Mouse (Mus musculus): ENCODE results near the gene Vgf. TPM values are rescaled to one million over a fixed set of nuclear protein-coding genes. Genes with fewer than 3 reads are reported as not detected.

Gene Vgf
- total RNA-seq, 2 experiments from 2014 or later: not detected

DNA sequence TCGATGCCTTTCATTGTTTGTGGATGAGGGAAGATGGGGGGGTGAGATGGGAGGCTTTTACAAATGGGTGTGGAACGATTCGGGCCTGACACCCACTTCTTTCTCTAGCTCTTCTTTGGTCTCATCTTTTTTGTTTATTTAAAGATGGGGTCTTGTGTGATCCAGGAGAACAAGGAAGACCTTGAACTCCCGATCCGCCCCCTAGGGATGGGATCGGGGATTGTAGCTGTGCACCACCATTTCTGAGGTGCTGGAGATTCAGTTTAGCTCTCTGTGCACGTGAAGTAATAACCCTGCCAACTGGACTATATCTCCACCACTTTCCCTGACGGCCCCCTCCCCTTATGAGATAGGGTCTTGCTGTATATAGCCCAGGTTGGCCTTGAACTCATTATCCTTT lies 39.7 kb downstream of the Vgf start:
- intact Hi-C loops (cut with DNase I): no loop called here
- no peak for DNase-seq

DNA sequence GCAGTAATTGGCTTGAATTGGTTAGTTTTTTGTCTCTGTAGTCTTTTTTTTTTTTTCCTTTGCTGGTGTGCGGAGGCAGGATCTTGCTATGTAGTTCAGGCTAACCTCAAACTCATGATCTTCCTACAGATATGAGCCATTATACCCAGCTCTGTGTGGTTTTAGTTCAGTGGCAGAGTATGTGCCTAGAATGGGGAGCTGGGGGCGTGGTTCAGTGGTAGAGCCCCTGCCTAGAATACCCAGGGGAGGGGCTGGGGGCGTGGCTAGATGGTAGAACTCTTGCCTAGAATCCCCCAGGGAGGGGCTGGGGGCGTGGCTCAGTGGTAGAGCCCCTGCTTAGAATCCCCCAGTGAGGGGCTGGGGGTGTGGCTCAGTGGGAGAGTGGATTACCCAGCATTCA lies 42.5 kb downstream of the Vgf start:
- DNase-seq: no peak
- intact Hi-C loops (cut with DNase I): no loop called here

DNA sequence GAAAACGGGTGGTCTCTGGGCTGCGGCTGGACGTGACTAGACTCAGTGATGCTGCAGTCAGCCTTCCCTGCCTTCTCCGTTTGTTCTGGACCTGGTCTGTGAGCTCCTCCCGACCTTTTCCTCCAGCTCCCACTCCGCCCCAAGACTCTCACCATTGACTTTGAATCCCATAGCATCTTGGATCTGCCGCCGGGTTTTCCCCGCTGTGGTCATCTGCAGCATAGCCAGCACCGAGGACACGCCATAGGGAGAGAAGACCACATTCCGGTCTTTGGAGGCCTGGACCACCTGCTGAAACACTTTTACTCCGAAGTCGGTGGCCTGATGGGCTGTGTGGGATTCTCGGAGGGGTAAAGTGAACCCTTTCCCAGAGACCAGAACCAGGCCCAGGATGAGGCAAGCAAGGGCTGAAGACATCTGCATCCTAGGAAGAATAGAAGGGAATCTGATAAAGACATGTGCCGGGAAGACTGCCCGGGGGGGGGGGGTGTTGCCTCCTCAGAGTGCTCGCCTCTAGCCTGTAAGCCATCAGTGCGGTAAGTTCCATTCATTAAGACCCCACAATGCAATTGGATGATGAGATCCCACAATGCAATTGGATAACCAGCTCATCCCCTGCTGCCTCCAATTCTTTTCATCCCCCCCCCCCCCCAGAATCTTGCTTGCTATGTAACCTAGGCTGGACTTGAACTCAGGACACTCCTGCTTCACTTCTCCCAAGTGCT lies 44.9 kb downstream of the Vgf start:
- intact Hi-C loops (cut with DNase I): no loop called here
- DNase-seq: no peak

DNA sequence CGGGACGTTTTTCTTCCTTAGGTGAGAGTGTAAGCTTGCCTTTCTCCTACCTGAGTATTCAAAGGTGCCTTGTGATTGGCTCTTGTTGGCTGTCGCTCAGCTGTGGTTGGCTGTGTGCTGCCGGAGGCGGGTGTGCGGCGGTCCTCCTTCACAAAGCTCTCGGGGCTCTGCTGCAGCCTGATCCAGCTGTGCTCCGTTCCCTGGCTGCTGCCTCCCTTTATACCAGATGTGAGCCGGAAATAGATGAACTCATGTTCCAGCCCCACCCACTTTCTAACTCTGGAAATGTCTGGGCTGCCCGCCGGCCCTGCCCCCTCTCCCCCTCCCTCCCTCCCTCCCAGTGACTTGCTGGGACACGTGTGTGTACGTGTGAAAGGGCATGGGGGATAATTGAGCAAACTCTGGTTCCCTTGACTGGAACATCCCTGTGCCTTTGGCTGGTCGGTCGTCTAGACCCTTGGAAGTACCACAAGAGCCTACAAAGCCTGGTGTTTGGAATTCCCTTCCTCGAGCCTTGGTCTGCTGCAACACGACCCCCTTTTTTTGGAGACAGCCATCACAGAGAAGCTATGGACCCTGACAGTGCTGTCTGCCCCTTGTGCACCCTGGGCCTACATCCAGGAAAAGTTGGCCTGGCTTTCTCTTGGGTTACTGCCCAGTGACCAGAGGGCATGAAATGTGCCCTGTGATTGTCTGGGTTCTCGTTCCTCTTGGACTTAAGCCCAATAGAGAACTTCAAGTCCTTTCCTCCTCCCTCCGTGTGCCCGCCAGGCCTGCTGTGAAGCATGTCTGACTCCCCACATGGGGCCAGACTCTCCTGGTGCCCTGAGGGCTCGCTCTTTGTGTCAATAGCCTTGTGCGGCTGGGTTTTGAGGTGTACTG lies 46.1 kb downstream of the Vgf start, which contains the start of gene Serpine1:
Serpine1 (minus strand) TSS at position 190 of the 882 bp plus-strand sequence.
- intact Hi-C loops (cut with DNase I): no loop called here

DNA sequence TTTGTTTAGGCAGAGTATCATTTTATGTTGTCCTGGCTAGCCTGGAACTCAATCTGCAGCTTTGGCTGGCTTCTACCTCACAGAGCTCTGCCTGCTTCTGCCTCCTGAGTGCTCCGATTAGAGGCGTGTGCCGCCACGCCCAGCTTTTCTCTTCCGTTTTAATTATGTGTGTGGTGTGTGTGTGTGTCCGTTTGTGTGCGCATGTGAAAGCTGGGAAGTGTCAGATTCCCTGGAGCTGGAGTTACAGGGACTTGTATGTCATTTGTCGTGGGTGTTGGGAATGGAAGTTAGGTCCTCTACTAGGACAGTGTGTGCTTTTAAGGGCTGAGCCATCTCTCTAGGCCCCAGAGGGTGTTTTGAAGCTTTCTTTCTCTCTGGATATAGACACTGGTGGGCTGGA lies 46.9 kb downstream of the Vgf start:
- peak in 1 of 2 experiments; percentile 22 for DNase-seq
- intact Hi-C loops (cut with DNase I): no loop called here

More for the DNA sequence above, 46.1 kb downstream of the Vgf start, which contains the start of gene Serpine1:
- peak; percentile 94 to 95 for DNase-seq

DNA sequence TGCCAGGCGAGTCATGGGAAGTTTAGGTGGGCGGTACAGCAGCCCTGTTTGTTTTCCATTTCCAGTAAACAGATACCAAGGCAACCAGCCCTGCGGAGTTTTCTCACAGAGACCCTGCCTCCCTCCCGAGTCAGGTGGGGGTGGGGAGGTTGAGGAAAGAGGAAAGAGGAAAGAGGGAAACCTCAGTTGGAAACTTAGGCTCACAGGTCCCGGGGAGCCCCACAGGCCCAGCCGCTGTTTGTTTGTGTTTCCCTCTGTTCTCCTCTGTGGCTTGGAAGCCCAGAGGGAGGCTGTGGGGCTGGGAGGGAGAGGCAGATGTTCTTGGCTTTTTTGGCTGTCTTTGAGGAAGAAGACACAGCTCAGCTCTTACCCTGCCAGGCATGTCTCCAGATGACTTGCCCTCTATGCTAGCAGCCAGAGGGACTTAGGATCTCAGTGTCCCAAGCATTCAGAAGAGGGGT lies 48.0 kb downstream of the Vgf start:
- DNase-seq: peak; percentile 43 to 47
- intact Hi-C loops (cut with DNase I): no loop called here

DNA sequence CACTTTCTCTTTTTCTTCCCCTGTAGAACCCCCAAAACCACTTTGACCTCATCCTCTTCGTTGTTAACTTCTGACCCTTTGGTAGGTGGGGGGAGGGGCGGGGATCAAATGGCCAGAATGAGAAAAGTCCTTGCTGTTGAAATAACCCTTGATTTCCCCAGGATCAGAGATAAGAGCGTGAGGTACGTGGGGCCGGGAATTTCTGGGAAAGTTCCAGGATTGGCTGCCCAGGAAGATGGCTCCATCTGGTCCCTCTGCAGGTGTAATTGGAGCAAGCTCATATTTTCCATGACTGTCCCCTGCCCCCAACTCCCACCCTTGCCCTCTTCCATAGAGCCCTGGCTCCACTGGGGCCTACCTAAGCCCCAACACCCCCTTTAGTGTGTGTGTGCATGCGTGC lies 49.5 kb downstream of the Vgf start:
- DNase-seq: no peak
- intact Hi-C loops (cut with DNase I): no loop called here

DNA sequence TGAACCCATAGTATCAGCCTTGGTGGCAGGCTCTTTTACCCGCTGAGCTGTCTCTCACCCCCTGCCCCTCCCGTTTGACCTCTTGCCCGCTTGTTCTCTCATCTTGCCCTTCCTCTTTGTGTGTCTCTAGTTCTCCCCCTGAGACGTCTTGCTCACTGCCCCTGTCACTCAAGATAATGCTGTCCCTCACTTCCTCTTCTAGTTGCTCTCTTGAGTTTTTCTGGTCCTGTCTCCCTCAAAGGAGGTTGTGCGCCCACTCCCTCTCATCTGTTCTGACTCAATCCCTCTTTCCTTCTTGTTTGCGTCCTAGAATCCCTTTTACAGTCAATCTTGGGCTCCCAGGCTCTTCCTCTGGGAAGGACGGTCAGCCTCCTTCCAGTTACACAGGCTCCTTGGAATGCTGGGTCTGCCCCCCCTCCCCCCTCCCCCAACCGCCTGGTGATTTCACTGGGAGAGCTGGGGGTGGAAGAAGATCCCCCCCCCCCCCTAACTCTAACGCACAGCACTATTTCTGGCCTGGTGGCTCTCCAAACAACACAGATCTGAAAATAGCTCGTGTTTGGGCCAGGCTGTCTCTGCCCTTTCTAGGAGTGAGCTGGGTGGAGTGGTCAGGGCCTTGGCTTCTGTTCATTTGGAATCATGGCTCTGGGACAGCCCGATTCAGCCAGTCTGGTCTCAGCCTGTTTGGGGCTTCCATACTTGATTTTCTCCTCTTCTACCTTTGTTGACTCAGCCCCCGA lies 50.2 kb downstream of the Vgf start:
- intact Hi-C loops (cut with DNase I): no loop called here
- DNase-seq: peak; percentile 80 to 86

DNA sequence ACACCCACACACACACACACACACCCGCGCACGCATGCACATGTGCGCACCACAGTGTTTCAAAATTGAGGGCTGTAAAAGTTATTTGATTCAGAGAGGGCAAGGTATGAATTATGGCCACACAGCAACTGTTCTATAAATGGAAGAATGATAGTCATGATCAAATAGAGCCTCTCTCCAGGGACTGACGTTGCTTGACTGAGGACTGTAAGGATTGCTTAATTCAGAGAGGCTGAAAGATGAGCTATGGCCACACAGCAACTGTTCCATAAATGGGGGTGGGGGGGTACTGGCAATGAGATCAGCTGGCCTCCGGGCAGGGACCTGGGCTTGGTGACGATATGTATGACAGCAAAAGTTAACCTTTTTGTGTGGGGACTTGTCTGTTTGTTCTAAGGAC lies 51.0 kb downstream of the Vgf start:
- DNase-seq: no peak
- intact Hi-C loops (cut with DNase I): no loop called here

DNA sequence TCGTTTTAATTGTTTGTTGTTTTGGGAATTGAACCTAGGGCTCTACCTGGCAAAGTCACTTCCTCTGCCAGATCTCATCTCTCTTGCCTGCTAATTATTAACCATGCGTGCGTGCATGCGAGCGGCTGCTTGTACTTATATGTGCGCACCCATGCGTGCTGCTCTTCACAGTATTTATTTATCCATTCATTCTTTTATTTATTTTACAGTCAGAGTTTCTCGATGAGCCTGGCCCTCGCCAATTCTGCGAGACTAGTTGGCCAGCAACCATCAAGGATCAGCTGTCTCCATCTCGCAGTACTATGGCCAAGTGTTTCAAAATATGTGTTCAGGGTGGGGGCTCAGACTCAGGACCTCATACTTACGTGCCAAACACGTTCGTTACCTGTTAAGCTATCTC lies 51.8 kb downstream of the Vgf start:
- intact Hi-C loops (cut with DNase I): no loop called here

DNA sequence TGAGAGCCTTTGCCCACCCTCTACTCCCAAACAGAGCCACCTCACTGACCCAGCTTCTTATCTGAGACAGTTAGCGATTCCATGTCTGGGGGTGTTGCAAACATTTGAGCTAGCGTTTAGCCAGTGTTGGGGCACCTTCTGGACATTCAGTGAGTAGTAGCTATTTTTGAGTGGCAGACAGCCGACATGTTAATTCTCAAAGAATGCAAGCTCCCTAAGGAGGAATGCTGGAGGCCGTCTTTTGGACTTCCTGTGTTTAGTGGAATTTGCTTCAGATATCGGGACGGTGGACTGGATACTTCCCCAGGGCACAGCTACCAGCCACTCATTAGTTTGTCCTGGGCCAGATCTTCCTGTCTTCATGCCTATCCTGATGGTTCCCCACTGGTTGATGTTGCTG lies 52.4 kb downstream of the Vgf start:
- intact Hi-C loops (cut with DNase I): no loop called here
- peak; percentile 48 to 59 for DNase-seq

More for the DNA sequence above, 51.8 kb downstream of the Vgf start:
- DNase-seq: peak in 1 of 2 experiments; percentile 38

DNA sequence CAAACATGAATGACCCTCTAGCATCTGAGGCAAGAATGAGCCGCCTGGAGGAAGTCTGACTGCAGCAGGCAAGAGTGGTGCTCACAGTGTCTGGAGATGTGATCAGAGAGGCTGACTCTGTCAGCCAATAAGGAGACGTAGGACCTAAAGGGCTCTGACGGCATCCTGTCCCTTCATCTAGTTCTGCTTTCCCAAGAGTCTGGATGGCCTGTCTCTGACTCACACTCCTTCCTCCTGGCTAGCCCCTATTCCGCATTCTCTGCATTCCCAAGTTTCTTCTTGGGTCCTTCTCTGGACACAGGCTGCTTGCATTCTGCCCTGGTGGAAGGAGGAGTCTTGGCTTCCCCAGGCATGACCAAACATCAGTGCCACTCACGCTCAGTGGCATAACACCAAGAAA lies 53.7 kb downstream of the Vgf start:
- intact Hi-C loops (cut with DNase I): no loop called here
- peak; percentile 58 to 63 for DNase-seq

Small RNA genes within 50 kb of the gene (microRNA-seq; reads per million reads assigned to microRNA genes)
- 14.7 to 26.8 reads per million in 2 experiments for gene Mir702

Other genes with a start within 250 kb of the Vgf start
- gene Col26a1, start 143.2 kb upstream of the Vgf start, total RNA-seq (2021): 10 to 100 TPM in 1 of 2 experiments, 1 to 10 TPM in 1; 9.7 to 12.7 TPM
- gene Ift22, start 118.2 kb upstream of the Vgf start, total RNA-seq (2021): 10 to 100 TPM; 14.4 to 17.2 TPM
- gene Fis1, start 73.1 kb upstream of the Vgf start, total RNA-seq (2021): 100 to 1,000 TPM; 180 to 184 TPM
- gene Cldn15, start 59.8 kb upstream of the Vgf start, total RNA-seq (2021): 1 to 10 TPM; 5.8 to 8.1 TPM
- gene Plod3, start 39.4 kb upstream of the Vgf start, total RNA-seq (2021): 10 to 100 TPM; 45.0 to 47.1 TPM
- 10 to 100 TPM; 51.6 to 53.4 TPM for gene Znhit1, start 38.4 kb upstream of the Vgf start, total RNA-seq (2021)
- 10 to 100 TPM; 59.7 to 65.0 TPM for gene Ap1s1, start 19.7 kb downstream of the Vgf start, total RNA-seq (2021)
- 10 to 100 TPM; 11.0 to 19.3 TPM for gene Serpine1, start 45.9 kb downstream of the Vgf start, total RNA-seq (2021)
- gene Trim56, start 89.8 kb downstream of the Vgf start, total RNA-seq (2021): 10 to 100 TPM; 21.2 to 21.6 TPM
- not detected for gene Muc3, start 122.9 kb downstream of the Vgf start, total RNA-seq (2021)
- under 1 TPM; 0.41 to 0.45 TPM for gene Muc3a, start 186.0 kb downstream of the Vgf start, total RNA-seq (2021)